Comparison of ENCODE assay signal across 26 mouse cellular contexts in genomic region chr2:152839256-152839655, GRCm38 (mm10). TPM values are rescaled to one million over a fixed set of nuclear protein-coding genes. Genes with fewer than 3 reads are reported as not detected.
DNase-seq lines count a peak whose midpoint lies in the region; ATAC-seq lines count a peak whose summit lies in the region.
"Had no signal": no experiment of that assay in that cellular context is flagged by ENCODE, and none has a peak within 500 bp of the region (broad histone marks: within the 10 kb centered on the region; RNA-seq: fewer than 3 reads in every experiment).

No protein-coding gene starts in this region.

- no peaks in the 10 kb centered on the region for H3K9me3 ChIP-seq in kidney, embryonic 16.5 days (ENCODE audit: low read length)
- no peaks in the 10 kb centered on the region for H3K9me3 ChIP-seq in midbrain, embryonic 11.5 days (ENCODE audit: control insufficient read depth, low read length)
- H3K9me3 ChIP-seq in midbrain, embryonic 16.5 days (replicated peaks; ENCODE audit: control insufficient read depth, low read length, poor library complexity, severe bottlenecking), result no peaks in the 10 kb centered on the region
- no peaks in the 10 kb centered on the region for H3K9me3 ChIP-seq in hindbrain, embryonic 11.5 days (ENCODE audit: control insufficient read depth, low read length)
- H3K9me3 ChIP-seq: heart, embryonic 12.5 days; hindbrain, embryonic 15.5 days; lung, embryonic 15.5 days; midbrain, embryonic 10.5 days; neural tube, embryonic 12.5 days had no signal

- H3K27ac ChIP-seq in kidney, embryonic 16.5 days (ENCODE audit: low read length), result no peak overlapping the region
- H3K27ac ChIP-seq in midbrain, embryonic 11.5 days (ENCODE audit: low read depth, low read length), result no peak overlapping the region
- no peak overlapping the region for H3K27ac ChIP-seq in midbrain, embryonic 16.5 days (ENCODE audit: low read length)
- H3K27ac ChIP-seq in hindbrain, embryonic 11.5 days (ENCODE audit: low read depth, low read length), result no peak overlapping the region
- H3K27ac ChIP-seq: heart, adult 2 months; hindbrain, embryonic 15.5 days; layer of hippocampus, adult 2 months; lung, embryonic 15.5 days; midbrain, embryonic 10.5 days; neural tube, embryonic 12.5 days had no signal

- no peak for ATAC-seq in kidney, embryonic 16.5 days (ENCODE audit: low FRiP score, low TSS enrichment)
- ATAC-seq in midbrain, embryonic 11.5 days (ENCODE audit: low FRiP score), result no peak
- no peak for ATAC-seq in midbrain, embryonic 16.5 days
- ATAC-seq in hindbrain, embryonic 11.5 days (ENCODE audit: low FRiP score), result no peak
- ATAC-seq: forebrain, embryonic 14.5 days; inflammation-experienced regulatory T-cells, adult 6 months; Patski had no signal

- 62% methylated on average over 2 of the region's 2 CpGs for WGBS in kidney, embryonic 16.5 days
- WGBS in midbrain, embryonic 11.5 days, result 74% methylated on average over 2 of the region's 2 CpGs
- WGBS in midbrain, embryonic 16.5 days, result 71% methylated on average over 2 of the region's 2 CpGs
- WGBS in hindbrain, embryonic 11.5 days, result 79% methylated on average over 2 of the region's 2 CpGs

- no peaks in the 10 kb centered on the region for H3K27me3 ChIP-seq in kidney, embryonic 16.5 days (ENCODE audit: insufficient read depth, low read length)
- H3K27me3 ChIP-seq in midbrain, embryonic 11.5 days (ENCODE audit: control insufficient read depth, insufficient read depth, low read length), result no peaks in the 10 kb centered on the region
- H3K27me3 ChIP-seq in midbrain, embryonic 16.5 days (ENCODE audit: control insufficient read depth, insufficient read depth, low read depth, low read length), result no peaks in the 10 kb centered on the region
- H3K27me3 ChIP-seq in hindbrain, embryonic 11.5 days (ENCODE audit: control insufficient read depth, insufficient read depth, low read length), result no peaks in the 10 kb centered on the region
- H3K27me3 ChIP-seq: heart, embryonic 12.5 days; hindbrain, embryonic 15.5 days; lung, embryonic 15.5 days; neural tube, embryonic 12.5 days; Patski had no signal

- no peaks in the 10 kb centered on the region for H3K36me3 ChIP-seq in kidney, embryonic 16.5 days (ENCODE audit: insufficient read depth, low read length)
- H3K36me3 ChIP-seq in midbrain, embryonic 11.5 days (ENCODE audit: control insufficient read depth, insufficient read depth, low read length), result no peaks in the 10 kb centered on the region
- no peaks in the 10 kb centered on the region for H3K36me3 ChIP-seq in midbrain, embryonic 16.5 days (ENCODE audit: control insufficient read depth, insufficient read depth, low read length)
- no peaks in the 10 kb centered on the region for H3K36me3 ChIP-seq in hindbrain, embryonic 11.5 days (ENCODE audit: control insufficient read depth, insufficient read depth, low read length)
- H3K36me3 ChIP-seq: heart, embryonic 12.5 days; hindbrain, embryonic 15.5 days; lung, embryonic 15.5 days; midbrain, embryonic 10.5 days; neural tube, embryonic 12.5 days had no signal

- H3K9ac ChIP-seq in kidney, embryonic 16.5 days (replicated peaks; ENCODE audit: low read length), result no peak overlapping the region
- no peak overlapping the region for H3K9ac ChIP-seq in midbrain, embryonic 11.5 days (ENCODE audit: low read length)
- no peak overlapping the region for H3K9ac ChIP-seq in midbrain, embryonic 16.5 days (ENCODE audit: low read depth, low read length)
- H3K9ac ChIP-seq in hindbrain, embryonic 11.5 days (ENCODE audit: low read depth, low read length), result no peak overlapping the region
- H3K9ac ChIP-seq: heart, embryonic 12.5 days; hindbrain, embryonic 15.5 days; lung, embryonic 15.5 days; neural tube, embryonic 12.5 days had no signal

- peak; percentile 70 for DNase-seq in gastrocnemius, adult 18-20 months (ENCODE audit: low spot score)
- no peak for DNase-seq in gastrocnemius, postnatal 4 days (ENCODE audit: low spot score in 2 of 2)
- DNase-seq in kidney, adult 9 months, result peak; percentile 67
- DNase-seq in midbrain, embryonic 11.5 days (ENCODE audit: low spot score, missing footprints), result peak; percentile 33
- DNase-seq in skeletal muscle tissue, adult 2 months (ENCODE audit: low read depth, low spot score), result peak; percentile 72
- DNase-seq in hindbrain, embryonic 11.5 days (ENCODE audit: low spot score), result no peak
- DNase-seq: cerebellum, adult 2 months; cerebellum, postnatal 14 days; left cerebral cortex, postnatal 4 days; liver; right cerebral cortex, postnatal 4 days; thymus, adult 2 months; thymus, postnatal 4 days had no signal

- H3K4me1 ChIP-seq in kidney, embryonic 16.5 days (ENCODE audit: insufficient read depth, low read length), result no peaks in the 10 kb centered on the region
- no peaks in the 10 kb centered on the region for H3K4me1 ChIP-seq in midbrain, embryonic 11.5 days (ENCODE audit: control insufficient read depth, insufficient read depth, low read length)
- H3K4me1 ChIP-seq in midbrain, embryonic 16.5 days (ENCODE audit: control insufficient read depth, insufficient read depth, low read length), result no peaks in the 10 kb centered on the region
- H3K4me1 ChIP-seq in hindbrain, embryonic 11.5 days (replicated peaks; ENCODE audit: control insufficient read depth, insufficient read depth, low read length), result no peaks in the 10 kb centered on the region
- H3K4me1 ChIP-seq: heart, embryonic 12.5 days; hindbrain, embryonic 15.5 days; lung, embryonic 15.5 days; midbrain, embryonic 10.5 days; neural tube, embryonic 12.5 days had no signal

- H3K4me2 ChIP-seq in kidney, embryonic 16.5 days (replicated peaks; ENCODE audit: low read depth, low read length), result no peak overlapping the region
- H3K4me2 ChIP-seq in midbrain, embryonic 11.5 days, result no peak overlapping the region
- no peak overlapping the region for H3K4me2 ChIP-seq in midbrain, embryonic 16.5 days (ENCODE audit: low read length)
- H3K4me2 ChIP-seq in hindbrain, embryonic 11.5 days (replicated peaks; ENCODE audit: low read depth, low read length), result no peak overlapping the region
- H3K4me2 ChIP-seq: heart, embryonic 12.5 days; hindbrain, embryonic 15.5 days; lung, embryonic 15.5 days; neural tube, embryonic 12.5 days had no signal

- no peak overlapping the region for H3K4me3 ChIP-seq in kidney, embryonic 16.5 days (ENCODE audit: low read length)
- no peak overlapping the region for H3K4me3 ChIP-seq in midbrain, embryonic 11.5 days (ENCODE audit: low read depth, low read length)
- no peak overlapping the region for H3K4me3 ChIP-seq in midbrain, embryonic 16.5 days (ENCODE audit: low read depth, low read length)
- no peak overlapping the region for H3K4me3 ChIP-seq in hindbrain, embryonic 11.5 days (ENCODE audit: low read depth, low read length)
- H3K4me3 ChIP-seq: heart, adult 2 months; heart, embryonic 12.5 days; hindbrain, embryonic 15.5 days; layer of hippocampus, adult 2 months; lung, embryonic 15.5 days; midbrain, embryonic 10.5 days; myocyte; neural tube, embryonic 12.5 days had no signal

RNA-seq across cellular contexts. Expression of gene Bcl2l1, which starts 7.7 kb away (rescaled TPM):
- 10 to 100 TPM; 20.6 to 30.6 TPM for total RNA-seq in gastrocnemius, adult 18-20 months (2021)
- 10 to 100 TPM; 24.5 to 29.2 TPM for total RNA-seq in gastrocnemius, postnatal 4 days (2021)
- 113 and 116 TPM in 2 replicates for polyA plus RNA-seq in kidney, embryonic 16.5 days (2015; fragmentation: Nextera tagmentation; extraction: Ambion mirVana)
- polyA plus RNA-seq in midbrain, embryonic 11.5 days (2014; fragmentation: Nextera tagmentation; extraction: Ambion mirVana), result 120 and 125 TPM in 2 replicates
- 186 and 194 TPM in 2 replicates for polyA plus RNA-seq in midbrain, embryonic 16.5 days (2015; fragmentation: Nextera tagmentation; extraction: Ambion mirVana)
- polyA plus RNA-seq in hindbrain, embryonic 11.5 days (2014; fragmentation: Nextera tagmentation; extraction: Ambion mirVana), result 129 and 134 TPM in 2 replicates

RNA-seq across cellular contexts. Expression of gene Tpx2, which starts 8.5 kb away (rescaled TPM):
- 1 to 10 TPM; 1.6 to 5.3 TPM for total RNA-seq in gastrocnemius, adult 18-20 months (2021)
- total RNA-seq in gastrocnemius, postnatal 4 days (2021), result 10 to 100 TPM; 22.2 to 24.0 TPM
- polyA plus RNA-seq in kidney, embryonic 16.5 days (2015; fragmentation: Nextera tagmentation; extraction: Ambion mirVana), result 83.9 and 97.6 TPM in 2 replicates
- polyA plus RNA-seq in midbrain, embryonic 11.5 days (2014; fragmentation: Nextera tagmentation; extraction: Ambion mirVana), result 166 and 187 TPM in 2 replicates
- 10.5 and 11.1 TPM in 2 replicates for polyA plus RNA-seq in midbrain, embryonic 16.5 days (2015; fragmentation: Nextera tagmentation; extraction: Ambion mirVana)
- 139 and 140 TPM in 2 replicates for polyA plus RNA-seq in hindbrain, embryonic 11.5 days (2014; fragmentation: Nextera tagmentation; extraction: Ambion mirVana)

Comparison
In these comparisons a context has a peak if more than half of its experiments do, and no peak if none do; other contexts are left out.
1. DNase-seq: peak in gastrocnemius, adult 18-20 months (single experiment), kidney, adult 9 months (single experiment), midbrain, embryonic 11.5 days (single experiment) and skeletal muscle tissue, adult 2 months (single experiment); none in gastrocnemius, postnatal 4 days (0 of 2) and hindbrain, embryonic 11.5 days (single experiment).